Mouse (Mus musculus) layer of hippocampus, postnatal 10 days (tissue): ENCODE data around the gene Stx8. TPM values are rescaled to one million over a fixed set of nuclear protein-coding genes. Genes with fewer than 3 reads are reported as not detected.

Experiments used
- DNase-seq, 2 experiments: peaks; one replicate each; pipeline ENCODE4 v3.0.0; 2021; ENCODE audit warnings: low spot score in 2 of 2
- total RNA-seq, 2 experiments: library from RNA; stranded (reverse); gene quantifications; 2 replicates each; pipeline ENCODE4 v1.2.3; 2021

Gene Stx8
- total RNA-seq, 2 experiments from 2014 or later = 27.2 to 37.8 TPM

DNA sequence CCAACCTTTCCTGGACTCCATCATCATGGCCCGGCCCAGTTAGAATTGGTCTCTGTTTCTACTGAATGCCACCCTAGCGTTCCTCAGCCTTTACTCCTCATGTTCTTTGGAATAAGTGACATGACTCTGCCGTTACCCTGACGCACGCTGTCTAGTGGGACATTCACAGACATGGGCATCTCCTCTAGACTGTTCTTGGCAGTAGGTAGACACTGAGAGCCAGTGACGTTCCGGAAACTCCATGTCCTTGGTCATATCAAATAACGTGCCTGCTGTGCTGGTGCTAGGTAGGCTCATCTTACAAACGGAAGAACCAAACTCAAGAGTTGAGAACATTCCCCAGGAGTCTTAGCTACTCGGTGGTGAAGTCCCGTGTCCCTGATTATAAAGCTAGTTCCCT lies 231.5 kb downstream of the Stx8 start:
- DNase-seq = no peak

DNA sequence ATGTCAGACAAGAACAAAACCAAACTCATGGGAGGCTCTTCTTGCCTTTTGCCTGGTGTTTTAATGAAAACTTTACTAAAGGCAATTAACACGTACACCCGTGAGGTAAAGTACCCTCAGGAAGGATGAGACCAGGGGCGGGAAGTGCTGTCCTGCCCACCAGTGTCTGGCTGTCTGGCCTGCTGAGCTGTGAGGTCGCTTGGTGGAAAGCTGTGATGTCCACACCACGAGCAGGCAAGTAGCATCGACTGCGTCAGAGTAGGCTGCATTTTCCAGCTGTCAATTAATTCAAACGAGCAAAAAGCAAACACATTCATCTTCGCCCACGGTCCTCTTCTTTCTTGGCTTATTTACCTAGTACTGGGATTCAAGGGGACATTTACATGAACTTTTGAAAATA lies 232.7 kb downstream of the Stx8 start:
- no peak for DNase-seq

DNA sequence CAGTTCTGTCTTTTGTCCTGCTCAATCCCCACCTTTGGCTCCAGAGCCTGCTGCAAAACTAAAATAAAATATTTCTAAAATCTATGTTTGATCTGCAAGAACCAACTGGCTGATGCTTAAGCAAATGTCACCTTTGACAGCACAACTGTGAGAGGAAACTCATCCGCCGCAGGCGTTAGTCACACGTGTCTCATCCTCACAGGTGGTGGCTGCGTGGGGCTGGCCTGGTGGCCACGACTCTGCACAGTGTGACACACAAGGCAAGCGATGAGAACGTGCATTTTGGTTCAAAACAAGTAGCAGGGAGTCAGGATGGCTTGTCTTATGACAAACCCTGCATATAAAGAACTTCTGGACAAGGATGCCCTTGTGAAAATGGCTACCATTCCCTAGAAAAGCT lies 233.1 kb downstream of the Stx8 start:
- DNase-seq = no peak

DNA sequence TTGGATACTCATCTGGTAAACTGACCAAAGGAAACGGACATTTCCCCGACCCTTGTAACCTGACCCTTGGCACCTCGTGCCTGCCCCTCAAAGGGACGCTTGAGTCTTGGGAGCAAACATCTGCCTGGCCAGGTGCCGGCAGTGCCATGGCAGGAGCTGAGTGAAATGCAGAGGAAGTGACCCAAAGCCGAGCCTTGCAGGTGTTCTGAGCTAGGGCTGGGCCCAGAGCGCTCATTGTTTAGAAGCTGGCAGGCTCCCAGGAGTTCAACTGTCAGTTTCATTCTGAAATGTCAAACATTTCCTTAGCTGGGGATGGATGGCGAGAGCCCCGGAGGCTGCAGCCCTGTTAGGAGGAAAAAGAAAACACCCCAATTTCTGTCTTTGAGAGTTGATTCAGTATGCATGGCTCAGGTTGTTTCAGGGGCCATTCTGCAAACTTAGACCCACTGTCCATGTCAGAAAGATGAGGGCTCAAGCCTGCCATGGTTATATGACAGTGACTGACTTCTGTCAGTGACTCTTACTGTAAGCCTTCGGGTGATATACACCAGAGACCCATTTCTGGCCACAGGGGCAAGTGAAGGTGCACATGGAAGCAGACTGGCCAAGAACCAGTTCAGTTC lies 233.9 kb downstream of the Stx8 start:
- DNase-seq = no peak

DNA sequence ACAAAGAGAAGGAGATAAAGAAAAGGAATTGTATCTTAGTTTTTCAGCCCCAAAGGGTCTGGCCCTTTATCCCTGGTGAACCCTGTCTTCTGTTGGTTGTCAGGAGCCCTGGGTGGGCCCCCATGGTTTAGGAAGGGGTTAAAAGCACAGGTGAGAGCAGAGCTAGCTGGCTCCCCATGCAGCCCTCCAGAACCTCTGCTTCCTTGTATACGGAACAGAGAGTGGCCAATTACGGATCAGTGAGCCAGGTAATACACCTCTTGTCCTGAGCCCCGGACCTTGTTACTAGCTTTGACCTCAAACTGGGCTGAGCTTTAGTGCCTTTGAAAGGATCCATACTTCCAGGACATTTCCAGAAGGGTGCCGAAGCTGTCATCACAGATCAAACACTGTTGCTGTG lies 234.5 kb downstream of the Stx8 start:
- DNase-seq = no peak

DNA sequence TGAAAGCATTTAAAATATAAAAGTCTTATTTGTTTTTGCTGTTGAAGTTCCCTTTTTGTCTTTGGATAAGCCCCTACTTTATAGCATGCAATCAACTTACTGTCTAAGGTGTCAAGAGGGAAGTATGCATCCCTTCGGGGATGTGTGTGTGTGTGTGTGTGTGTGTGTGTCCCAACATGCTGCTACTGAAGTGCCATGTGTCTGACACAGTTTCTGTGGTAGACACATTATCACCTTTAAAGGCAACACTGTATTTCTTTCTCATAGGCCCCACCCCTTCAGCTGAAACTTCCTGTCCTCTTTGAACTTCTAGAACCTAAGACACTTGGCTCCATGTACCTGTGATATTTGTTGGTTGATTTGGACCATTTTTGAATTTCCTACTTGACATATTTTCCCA lies 235.1 kb downstream of the Stx8 start:
- DNase-seq = no peak

DNA sequence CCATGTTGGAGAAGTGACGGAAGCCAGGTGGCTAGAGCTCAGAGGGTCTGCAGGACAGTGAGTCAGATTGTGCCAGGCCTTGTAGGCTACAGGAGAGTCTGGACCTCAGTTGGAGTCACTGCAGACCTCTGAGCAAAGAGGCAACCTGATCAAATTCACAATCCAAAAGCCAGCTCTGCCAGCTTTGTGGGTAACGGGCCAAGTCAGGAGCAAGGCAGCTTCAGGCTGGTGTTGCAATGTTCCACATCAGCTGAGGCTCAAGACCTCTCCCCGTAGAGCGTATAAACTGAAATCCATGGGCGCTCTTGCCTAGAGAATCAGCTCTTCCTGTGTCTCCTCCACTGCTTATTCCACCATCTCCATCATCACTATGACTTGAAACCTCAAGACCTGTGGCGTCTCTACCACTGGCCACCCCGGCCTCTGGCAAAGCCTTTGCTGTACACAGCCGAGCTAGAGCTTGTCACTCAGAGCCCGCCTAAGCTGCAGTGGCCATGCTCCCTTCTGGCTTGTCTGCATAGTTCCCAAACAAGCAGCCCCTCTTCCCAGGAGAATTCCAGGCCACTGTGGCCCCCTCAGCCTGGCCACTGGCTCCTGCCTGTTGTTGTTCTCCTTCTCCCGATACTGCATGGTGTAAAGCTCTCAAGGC lies 235.9 kb downstream of the Stx8 start:
- no peak for DNase-seq

DNA sequence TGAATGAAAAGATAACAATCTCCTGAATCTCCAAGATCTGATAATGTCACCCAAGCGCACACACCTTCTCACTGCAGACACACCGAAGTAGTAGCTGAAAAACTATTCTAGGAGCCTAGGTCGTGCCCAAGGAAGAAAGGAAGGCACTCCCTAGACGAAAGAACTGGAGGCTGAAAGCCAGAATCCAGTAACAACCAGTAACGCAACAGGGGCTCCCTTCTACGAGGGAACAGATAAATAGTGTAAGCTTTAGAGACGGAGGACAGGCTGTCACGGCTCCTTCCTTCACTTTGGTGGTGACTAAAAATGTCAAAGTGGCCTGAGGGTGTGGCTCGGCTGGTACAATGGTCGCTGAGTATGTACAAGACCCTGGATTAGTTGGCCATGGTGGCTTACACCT lies 236.6 kb downstream of the Stx8 start:
- DNase-seq = no peak

DNA sequence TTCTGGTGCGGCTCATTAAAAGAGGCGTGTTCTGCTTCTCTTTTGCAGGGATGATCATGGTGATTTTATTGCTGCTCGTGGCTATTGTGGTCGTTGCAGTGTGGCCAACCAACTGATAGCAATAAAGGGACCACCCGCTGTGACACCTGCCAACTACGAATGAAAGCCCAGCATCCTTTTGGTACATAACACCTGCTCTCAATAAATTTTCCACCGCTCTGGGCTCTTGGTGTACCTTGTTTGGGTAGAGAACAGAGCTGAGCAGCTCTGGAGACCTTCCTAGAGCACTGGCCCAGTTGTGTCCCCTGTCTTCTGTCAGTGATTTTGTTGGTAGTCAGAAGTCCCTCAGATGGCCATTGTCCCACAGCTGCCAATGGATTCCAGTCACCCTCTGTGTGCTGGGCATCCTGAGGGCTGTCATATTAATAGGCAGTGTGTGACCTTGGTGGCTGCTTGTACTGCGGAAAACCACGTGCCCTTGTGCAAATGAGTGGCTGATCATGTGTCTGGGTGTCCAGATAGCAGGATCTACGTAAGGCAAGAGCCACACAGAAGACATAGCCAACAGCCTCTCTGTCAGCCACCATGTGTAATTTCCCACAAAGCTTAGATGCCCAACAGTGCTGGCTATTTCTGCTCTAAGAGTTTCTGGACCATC lies 237.8 kb downstream of the Stx8 start:
- no peak for DNase-seq

DNA sequence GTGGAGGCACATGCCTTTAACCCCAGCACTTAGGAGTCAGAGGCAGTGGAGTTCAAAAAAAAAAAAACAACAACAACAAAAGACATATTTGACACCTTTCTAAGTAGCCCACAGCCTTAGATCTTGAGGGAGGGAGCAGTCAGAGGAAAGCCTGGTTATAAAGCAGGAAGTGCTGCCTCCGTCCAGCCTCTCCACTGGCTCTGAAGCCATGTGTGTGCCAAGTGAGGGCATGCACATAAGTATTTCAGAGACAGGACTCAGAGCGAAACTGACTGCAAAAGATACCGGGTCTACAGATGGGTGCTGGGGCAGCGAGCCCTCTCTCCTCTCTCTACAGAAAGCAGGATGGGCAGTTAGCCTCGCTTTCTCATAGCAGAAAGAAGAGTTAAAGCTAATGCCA lies 238.4 kb downstream of the Stx8 start:
- DNase-seq = no peak

DNA sequence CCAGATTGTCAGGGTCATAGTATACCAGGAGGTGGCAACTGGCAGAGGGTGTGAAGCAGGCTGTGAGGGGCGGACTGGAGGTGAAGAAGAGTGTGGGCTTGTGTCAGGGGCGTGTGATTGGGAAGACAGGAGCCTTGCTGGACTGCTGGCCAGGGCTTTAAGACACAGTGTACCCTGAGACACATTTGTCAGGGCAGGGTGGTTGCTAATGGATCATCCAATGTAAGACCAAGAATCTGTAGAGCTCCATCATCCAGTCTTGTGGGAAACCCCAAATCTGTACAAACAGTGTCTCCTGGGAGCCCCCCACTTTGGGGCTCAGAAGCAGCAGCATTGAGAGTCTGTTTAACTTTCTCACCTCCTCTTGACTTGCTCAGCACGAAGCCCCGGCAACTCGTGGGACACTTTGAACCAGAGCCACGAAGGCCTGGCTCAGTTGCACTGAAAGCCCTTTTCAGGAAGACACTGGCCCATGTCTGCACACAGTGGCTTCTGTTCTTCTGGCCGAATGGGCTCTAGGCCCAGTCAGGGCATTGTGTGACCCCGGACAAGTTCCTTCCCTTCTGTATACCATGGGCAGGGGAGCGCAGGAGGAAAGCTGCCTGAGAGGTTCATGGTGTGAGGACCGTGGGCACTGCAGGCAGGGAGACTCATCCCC lies 239.7 kb downstream of the Stx8 start:
- peak; percentile 43 to 65 for DNase-seq

DNA sequence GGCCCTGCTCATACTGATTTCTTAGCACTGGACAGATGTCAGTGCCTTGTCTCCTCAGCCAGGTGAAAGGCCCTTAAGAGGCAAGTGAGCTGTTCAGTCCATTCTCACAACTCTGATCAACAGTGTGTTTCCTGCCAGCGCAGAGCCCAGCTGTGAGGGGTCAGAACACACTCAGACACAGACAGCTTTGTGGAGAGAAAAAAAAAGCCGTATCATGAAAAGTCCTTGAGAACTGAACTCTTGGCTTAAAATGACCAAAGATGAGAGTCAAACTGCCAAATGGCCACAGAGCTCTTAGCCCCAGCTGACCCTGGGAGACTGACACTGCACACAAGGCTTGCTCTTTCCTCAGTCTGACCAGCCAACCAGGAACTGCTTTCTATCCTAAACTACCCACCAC lies 242.0 kb downstream of the Stx8 start:
- DNase-seq = no peak

DNA sequence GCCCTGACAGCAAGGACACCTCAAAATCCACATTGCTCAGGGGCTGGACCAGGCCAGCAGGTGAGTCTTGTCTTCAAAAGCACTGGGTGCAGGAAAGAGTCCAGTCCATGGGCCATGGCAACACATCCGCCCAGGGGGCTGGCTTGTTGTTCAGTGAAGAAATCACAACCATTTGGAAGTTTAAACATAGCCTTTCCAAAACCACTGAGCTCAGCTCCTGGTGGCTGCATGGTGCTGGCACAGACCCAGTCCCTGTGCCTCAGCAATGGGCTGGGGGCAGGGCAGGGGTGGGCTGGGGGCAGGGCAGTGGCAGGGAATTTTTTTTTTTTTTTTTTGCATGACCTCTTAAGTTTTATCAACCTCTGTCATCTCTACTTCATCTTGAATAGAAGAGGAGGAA lies 242.6 kb downstream of the Stx8 start:
- no peak for DNase-seq

DNA sequence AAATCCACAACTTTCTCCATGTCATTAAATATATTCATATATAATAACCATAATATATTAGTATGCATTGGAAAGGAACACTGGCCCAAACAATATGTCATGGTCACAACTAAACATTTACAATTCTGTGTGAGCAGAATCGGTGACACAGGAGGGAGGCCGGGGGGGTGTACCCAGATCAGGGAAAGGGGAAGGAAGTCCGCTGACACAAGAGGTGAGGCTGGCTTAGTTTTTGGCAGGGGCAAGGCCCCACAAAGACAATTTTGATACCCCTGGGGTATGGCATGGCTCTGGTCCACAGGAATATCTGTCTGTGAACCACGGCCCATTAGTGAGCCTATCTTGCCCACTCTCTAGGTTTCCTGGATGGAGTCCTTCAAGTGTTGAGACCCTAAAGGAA lies 243.5 kb downstream of the Stx8 start:
- no peak for DNase-seq

DNA sequence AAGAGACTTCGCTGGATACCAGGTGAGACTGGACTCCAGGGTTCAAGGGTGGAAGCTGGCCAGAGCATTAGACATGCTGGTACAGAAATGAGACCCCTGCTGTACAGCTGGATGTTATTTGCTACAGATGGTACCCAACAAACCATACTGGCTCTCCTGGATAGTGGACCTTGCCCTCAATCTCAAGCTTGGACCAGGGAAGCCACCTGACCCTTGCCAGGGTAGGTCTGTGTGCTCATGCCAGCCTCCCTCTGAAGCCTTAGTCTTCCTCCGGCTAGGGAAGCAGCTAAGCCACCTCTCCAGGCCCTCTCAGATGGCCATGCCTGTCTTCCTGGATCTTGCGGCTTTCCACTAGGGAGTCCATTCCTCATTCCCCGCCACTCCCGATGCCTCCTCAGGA lies 244.7 kb downstream of the Stx8 start:
- no peak for DNase-seq

DNA sequence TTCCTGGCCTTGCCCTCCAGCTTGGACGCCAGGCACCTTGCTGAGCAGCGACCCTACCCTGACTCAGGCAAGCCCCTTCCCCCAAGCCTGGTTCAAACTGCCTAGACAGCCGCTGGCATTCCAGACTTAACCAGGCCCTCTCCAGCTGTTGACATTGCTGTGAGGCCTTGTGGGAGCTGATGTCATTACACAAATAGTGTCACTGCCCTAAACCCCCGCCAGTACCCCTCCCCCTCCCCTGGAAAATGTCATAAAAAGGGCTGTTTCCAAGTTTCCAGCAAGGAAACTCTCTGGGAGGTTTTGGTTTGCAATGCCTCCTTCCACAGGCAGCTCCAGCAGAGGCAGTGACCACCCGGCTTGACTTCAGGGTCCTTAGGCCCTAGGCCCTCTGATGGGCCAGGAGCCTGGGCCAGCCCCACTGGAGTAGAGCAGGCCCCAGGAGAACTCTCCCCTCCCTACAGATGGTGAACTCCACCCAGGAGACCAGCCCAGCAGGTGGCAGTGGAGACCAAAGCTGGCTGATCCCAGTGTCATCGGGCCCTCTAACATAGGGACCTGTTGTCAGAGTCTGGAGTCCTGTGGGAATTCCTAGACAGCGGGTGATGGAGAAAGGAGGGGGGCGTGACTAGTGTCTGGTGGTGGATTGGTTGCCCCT lies 246.1 kb downstream of the Stx8 start:
- peak; percentile 53 to 64 for DNase-seq

DNA sequence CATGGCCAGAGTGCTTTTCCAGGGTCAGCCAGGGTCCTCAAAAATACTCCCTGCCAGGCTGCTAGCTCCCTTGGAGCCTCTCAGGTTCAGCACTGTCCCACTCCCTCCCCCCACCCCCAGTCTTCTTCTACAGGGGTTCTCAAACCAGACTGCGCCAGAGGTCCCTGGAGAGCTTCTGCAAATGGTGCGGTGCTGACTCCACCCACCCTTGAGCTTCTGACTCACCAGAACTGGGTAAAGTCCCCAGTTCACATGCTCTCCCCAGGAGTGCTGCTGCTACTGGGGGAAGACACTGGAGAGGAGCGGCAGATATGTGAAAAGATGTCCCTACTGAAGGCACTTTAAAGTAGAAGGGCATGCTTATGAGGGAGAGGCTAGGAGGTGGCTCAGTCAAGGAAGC lies 247.9 kb downstream of the Stx8 start:
- DNase-seq = no peak

DNA sequence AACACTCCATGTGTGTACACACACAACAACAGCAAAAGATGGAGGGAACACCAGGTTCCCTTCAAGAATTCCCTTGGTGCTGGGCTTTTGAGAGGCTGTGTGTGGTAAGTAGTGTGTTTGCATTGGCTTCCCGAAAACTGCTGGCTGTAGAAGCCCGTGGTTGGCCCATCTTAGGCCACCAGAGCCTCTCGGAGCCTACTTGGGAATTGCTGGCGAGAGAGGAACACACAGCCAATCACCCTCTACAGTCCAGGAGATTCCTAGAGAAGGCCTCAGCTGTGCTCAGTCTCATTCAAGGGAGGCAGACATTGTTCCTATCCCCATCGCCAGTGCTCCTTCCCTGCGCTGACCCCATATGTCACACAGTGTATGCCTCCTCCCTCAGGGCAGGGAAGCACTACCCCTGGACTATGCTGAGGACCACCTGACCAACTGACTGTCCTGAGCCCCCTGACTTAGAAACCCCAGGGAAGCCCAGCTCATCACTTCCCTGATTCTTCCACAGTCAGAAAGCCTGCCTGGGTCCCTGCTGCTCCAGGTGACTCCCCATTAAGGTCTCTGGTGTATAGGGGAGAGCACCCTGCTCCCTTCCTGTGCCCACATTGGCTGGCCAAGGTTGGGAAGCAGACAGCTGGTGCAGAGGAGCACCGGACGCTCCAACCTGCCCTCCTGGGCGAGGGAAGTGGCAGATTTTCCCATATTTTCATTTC lies 248.7 kb downstream of the Stx8 start:
- DNase-seq = no peak

DNA sequence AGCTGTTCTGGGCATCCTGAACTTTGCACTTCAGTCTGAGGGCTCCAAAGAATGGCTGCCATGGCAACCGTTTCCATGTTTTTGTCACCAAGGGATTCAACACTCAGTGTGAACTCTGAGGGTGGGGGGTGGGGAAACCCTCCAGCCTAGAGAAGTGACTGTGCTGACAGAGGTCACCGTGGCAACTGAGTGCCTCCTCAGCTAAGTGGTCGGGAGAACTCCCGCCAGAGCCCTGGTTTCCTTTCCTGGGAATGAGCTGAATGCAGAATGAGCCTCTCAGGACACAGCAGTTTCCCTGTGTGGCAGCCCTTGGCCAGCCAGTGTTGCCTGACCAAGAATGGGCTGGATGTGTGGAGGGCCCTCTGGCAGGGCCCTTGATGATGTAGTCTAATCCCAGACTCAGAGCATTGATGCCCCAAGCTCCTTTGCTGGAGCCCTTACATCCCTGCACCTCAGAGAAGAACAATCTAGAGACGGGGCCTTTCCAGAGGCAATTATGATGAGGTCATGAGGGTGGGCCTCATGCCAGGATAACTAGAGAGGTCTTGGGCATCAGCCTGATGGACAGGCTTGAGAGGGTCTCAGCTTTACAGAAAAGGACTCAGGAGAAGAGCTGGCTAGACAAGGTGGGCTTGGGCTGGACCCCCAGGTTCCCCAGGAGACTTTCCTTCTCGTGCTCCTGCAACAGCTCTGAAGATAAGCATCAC lies 249.4 kb downstream of the Stx8 start:
- DNase-seq = peak; percentile 38 to 58

DNA sequence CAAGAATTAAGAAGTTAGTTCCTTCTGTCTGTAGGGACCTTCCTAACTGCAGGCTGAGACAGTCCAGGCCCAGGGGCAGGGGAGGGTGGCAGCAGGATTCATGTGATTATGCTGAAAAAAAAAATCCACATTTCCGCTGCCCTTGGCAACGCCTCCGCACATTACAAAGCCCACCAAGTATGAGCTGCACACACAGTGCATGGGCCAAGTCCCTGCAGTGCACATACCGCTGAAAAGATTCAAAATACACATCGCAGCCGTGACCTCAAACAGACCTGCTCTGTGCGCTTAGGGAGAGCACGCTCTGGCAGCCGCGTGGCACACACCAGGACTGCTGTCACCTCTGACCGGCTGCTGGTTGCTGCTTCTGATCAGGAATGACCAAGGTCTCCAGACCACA lies 250.0 kb downstream of the Stx8 start:
- no peak for DNase-seq

DNA sequence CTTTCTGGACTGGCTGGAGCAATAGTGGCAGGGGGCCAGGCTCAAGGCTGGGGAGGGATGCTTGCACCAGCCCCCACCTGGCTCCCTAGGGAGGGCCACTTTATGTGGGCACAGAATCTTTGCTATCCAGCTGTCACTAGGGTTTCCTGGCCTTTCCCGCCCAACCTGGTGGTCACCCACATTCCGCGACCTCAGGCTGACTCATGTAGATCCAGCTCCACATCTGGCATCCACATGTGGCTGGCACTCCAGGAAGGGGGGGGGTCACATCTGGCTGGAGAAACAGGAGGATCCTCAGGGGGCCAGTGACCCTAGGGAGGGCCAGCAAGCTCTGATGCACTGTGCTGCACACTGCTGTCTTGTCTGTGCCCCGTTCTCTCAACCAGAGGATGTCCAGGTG lies 254.7 kb downstream of the Stx8 start:
- DNase-seq = no peak
